Mouse (Mus musculus) adrenal gland, postnatal 4 days (tissue): ENCODE results near the gene Ccdc155. TPM values are rescaled to one million over a fixed set of nuclear protein-coding genes. Genes with fewer than 3 reads are reported as not detected.
A peak's percentile ranks its signal among the peaks of the same experiment; 100 is the strongest.

ENCODE experiments used
- DNase-seq, 2 experiments: peaks; one replicate each; pipeline ENCODE4 v3.0.0; 2021 to 2022; ENCODE audit warnings: low spot score in 2 of 2, mixed read lengths in 2 of 2
- microRNA-seq: library from miRNA; unstranded; fragments of <30 nt; microRNA quantifications from one replicate; pipeline ENCODE4 v1.2.0, GENCODE M21; 2021
- total RNA-seq, 2 experiments: library from RNA; stranded (reverse); gene quantifications; 2 replicates each; pipeline ENCODE4 v1.2.3; 2021

Ccdc155 gene
- total RNA-seq, 2 experiments from 2014 or later: 0.31 to 0.84 TPM

DNA sequence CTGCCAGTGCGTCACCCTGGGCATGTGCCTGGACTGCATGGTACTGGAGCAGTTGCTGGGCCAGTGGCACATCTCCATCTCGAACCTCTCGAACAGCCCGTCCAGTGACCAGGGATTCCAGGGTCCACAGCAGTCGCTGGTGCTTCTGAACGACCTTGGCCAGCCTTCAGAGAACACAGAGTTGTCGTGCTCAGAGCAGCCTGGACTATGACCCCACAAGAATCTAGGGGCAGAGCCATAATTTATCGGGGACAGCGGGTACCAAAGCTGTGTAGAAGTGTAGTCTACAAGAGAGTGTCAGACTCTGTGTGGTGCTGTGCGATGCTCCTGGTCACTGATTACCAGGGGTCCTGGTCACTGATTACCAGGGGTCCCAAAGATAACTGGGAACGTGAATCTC, 56.8 kb downstream of the Ccdc155 start:
- no peak for DNase-seq

- DNase-seq: no peak
These were observed 57.4 kb downstream of the Ccdc155 start for GRCm38 (mm10) chr7:45147267-45147666.

- no peak for DNase-seq
These were observed 59.2 kb downstream of the Ccdc155 start for GRCm38 (mm10) chr7:45145460-45145859.

GRCm38 (mm10) chr7:45144368-45145174, 60.1 kb downstream of the Ccdc155 start:
- no peak for DNase-seq

- no peak for DNase-seq
These were observed 62.8 kb downstream of the Ccdc155 start for GRCm38 (mm10) chr7:45141914-45142313.

DNA sequence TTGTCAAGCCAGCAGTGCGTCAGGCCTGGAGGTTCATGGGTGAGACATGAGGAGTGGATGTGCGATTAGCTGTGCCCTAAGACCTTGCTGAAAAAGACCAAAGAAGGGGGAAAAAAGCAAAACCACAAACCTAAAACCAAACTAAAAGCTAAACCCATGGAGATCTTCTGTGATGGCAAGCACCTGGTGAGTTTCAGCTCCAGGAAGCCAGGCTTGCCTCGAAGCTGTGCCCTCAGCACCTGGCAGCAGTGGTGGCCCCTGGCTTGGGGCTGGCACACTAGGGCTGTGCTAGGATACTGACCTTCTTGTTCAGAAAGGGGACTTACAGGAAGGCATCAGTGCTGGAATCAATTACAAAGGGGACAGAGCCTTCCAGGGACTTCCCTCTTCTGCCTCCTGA, 63.4 kb downstream of the Ccdc155 start:
- no peak for DNase-seq

GRCm38 (mm10) chr7:45139904-45140723, 64.6 kb downstream of the Ccdc155 start:
- no peak for DNase-seq

DNA sequence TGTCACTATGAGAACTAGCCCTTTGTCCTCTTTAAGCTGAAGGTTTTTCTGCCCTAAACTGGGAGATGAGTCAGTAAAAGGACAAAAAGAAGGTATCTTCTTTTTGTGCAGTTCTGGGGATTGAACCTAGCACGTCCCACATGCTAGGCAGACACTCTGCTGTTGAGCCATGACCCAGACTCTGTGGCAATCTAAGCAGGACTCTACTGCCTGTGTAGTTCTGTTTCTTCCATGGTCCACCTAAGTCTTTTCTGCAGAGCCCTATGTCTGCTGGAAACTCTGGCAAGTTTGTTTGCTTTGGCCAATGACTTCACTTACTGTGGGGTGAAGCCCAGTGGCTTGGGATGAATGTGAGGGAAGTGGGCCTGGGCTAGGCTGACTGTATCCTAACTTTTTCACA, 66.3 kb downstream of the Ccdc155 start:
- DNase-seq: no peak

GRCm38 (mm10) chr7:45137171-45138006, 67.3 kb downstream of the Ccdc155 start:
- DNase-seq: no peak

DNA sequence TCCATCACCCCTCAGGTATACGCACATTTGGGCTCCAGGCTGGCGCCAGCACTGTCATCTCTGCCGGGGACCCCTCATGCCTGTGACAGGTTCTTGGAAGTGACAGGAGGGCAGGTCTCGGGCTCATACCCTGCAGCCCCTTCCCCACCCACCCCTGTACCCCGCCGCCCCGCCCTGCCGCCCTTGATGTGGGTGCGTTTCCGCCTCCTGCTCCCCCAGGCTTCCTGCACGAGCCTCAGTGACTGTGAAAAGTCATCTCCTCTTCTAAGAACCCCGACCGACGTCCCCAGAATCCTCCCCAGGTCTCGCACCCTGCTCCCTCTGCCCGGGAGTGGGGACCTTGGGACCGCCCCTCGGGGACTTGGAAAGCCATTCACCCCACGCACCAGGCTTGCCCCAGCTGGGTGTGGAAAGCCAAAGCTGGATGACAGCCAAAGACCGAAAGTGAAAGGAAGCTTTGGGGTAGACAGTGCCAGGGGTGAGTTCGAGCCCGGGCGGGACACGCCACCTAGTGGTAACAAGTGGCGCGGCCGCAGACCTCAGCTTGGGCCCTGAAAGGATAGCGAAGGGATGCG, 68.6 kb downstream of the Ccdc155 start, which contains the start of the genes Gm45713 and Flt3l:
Gene Gm45713, minus strand, starts transcription at position 239 of the 575 bp plus-strand sequence.
Gene Flt3l, minus strand, starts transcription at position 440 of the 575 bp plus-strand sequence.
- DNase-seq: peak; percentile 81 to 86

- DNase-seq: no peak
These were observed 69.3 kb downstream of the Ccdc155 start for GRCm38 (mm10) chr7:45135370-45135769.

DNA sequence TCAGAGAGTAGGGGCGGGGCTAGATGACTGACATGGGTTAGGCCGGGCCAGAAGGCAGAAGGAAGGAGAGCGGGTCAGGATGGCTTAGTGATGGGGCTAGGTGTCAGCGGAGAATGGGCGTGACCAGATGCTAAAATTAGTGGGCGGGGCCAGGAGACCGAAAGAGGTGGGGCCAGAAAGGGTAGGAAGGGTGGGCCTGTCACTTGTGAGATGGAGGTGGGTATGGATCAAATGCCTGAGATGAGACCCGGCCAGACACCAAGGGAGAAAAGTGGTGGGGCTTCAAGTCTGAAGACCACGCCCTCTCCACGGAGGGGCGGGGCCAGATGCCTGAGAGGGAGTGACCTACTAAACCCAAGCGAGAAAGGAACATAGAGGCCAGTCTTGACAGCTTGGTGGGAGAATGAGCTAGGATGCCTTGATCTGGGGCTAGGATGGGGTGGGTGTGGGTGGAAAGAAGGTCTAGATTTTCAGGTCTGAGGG, 70.1 kb downstream of the Ccdc155 start:
- no peak for DNase-seq

Small RNA genes lying within 50 kb of the gene (microRNA-seq; reads per million reads assigned to microRNA genes)
- gene Mir7055: not detected

Other genes with a start within 250 kb of the Ccdc155 start
- gene Cpt1c, start 230.0 kb downstream of the Ccdc155 start, total RNA-seq: 10 to 100 TPM; 28.0 to 31.1 TPM
- 100 to 1,000 TPM; 380 to 390 TPM for gene Prmt1, start 218.3 kb downstream of the Ccdc155 start, total RNA-seq
- gene Irf3, start 207.2 kb downstream of the Ccdc155 start, total RNA-seq: 100 to 1,000 TPM; 106 to 111 TPM
- 10 to 100 TPM; 23.8 to 28.5 TPM for gene Bcl2l12, start 206.2 kb downstream of the Ccdc155 start, total RNA-seq
- 100 to 1,000 TPM; 114 TPM for gene Scaf1, start 188.5 kb downstream of the Ccdc155 start, total RNA-seq
- gene Rras, start 186.9 kb downstream of the Ccdc155 start, total RNA-seq: 10 to 100 TPM; 58.9 to 59.7 TPM
- 10 to 100 TPM; 76.4 to 85.1 TPM for gene Prr12, start 152.0 kb downstream of the Ccdc155 start, total RNA-seq
- 10 to 100 TPM; 61.1 to 71.2 TPM for gene Nosip, start 142.5 kb downstream of the Ccdc155 start, total RNA-seq
- gene Prrg2, start 142.2 kb downstream of the Ccdc155 start, total RNA-seq: 10 to 100 TPM; 17.9 to 18.6 TPM
- gene Rcn3, start 112.7 kb downstream of the Ccdc155 start, total RNA-seq: 10 to 100 TPM; 77.0 to 81.8 TPM
- 100 to 1,000 TPM in 1 of 2 experiments, 10 to 100 TPM in 1; 98.0 to 104 TPM for gene Fcgrt, start 101.0 kb downstream of the Ccdc155 start, total RNA-seq
- gene Rps11, start 80.5 kb downstream of the Ccdc155 start, total RNA-seq: 1,000 to 10,000 TPM; 1,454 to 1,477 TPM
- 1,000 to 10,000 TPM; 2,237 to 2,371 TPM for gene Rpl13a, start 76.1 kb downstream of the Ccdc155 start, total RNA-seq
- not detected for gene Gm45713, start 68.7 kb downstream of the Ccdc155 start, total RNA-seq
- gene Flt3l, start 68.5 kb downstream of the Ccdc155 start, total RNA-seq: 10 to 100 TPM; 18.8 to 23.1 TPM
- 10 to 100 TPM; 60.7 to 65.2 TPM for gene Pih1d1, start 50.6 kb downstream of the Ccdc155 start, total RNA-seq
- 10 to 100 TPM; 76.4 to 90.1 TPM for gene Aldh16a1, start 50.3 kb downstream of the Ccdc155 start, total RNA-seq
- 1 to 10 TPM in 1 of 2 experiments, under 1 TPM in 1; 0.31 to 1.9 TPM for gene Slc17a7, start 40.9 kb downstream of the Ccdc155 start, total RNA-seq
- gene Gfy, start 25.3 kb downstream of the Ccdc155 start, total RNA-seq: not detected
- gene Pth2, start 23.9 kb downstream of the Ccdc155 start, total RNA-seq: not detected
- under 1 TPM in 1 of 2 experiments, not detected in 1; 0.78 TPM for gene Dkkl1, start 7.3 kb upstream of the Ccdc155 start, total RNA-seq
- gene Tead2, start 10.9 kb upstream of the Ccdc155 start, total RNA-seq: 10 to 100 TPM; 45.1 to 67.8 TPM
- 1 to 10 TPM; 4.1 to 6.2 TPM for gene Cd37, start 34.2 kb upstream of the Ccdc155 start, total RNA-seq
- gene Slc6a16, start 36.2 kb upstream of the Ccdc155 start, total RNA-seq: under 1 TPM in 1 of 2 experiments, not detected in 1; 0.28 TPM
- not detected for gene Slc6a21, start 72.6 kb upstream of the Ccdc155 start, total RNA-seq
- gene Trpm4, start 128.9 kb upstream of the Ccdc155 start, total RNA-seq: 10 to 100 TPM; 17.0 to 18.1 TPM
- 10 to 100 TPM in 1 of 2 experiments, 1 to 10 TPM in 1; 6.7 to 13.0 TPM for gene Hrc, start 130.4 kb upstream of the Ccdc155 start, total RNA-seq
- gene Ppfia3, start 162.1 kb upstream of the Ccdc155 start, total RNA-seq: 1 to 10 TPM; 4.7 to 6.9 TPM
- 1 to 10 TPM; 4.8 to 4.9 TPM for gene Lin7b, start 165.7 kb upstream of the Ccdc155 start, total RNA-seq
- 100 to 1,000 TPM; 499 to 509 TPM for gene Snrnp70, start 190.8 kb upstream of the Ccdc155 start, total RNA-seq
- under 1 TPM; 0.14 to 0.28 TPM for gene Kcna7, start 200.8 kb upstream of the Ccdc155 start, total RNA-seq
- gene Ntf5, start 208.8 kb upstream of the Ccdc155 start, total RNA-seq: under 1 TPM; 0.20 to 0.67 TPM
- gene Lhb, start 215.9 kb upstream of the Ccdc155 start, total RNA-seq: not detected
- gene Gys1, start 230.0 kb upstream of the Ccdc155 start, total RNA-seq: 10 to 100 TPM; 38.6 to 40.2 TPM
- 10 to 100 TPM; 56.5 to 65.0 TPM for gene Ruvbl2, start 233.2 kb upstream of the Ccdc155 start, total RNA-seq